In the genomic region with DNA sequence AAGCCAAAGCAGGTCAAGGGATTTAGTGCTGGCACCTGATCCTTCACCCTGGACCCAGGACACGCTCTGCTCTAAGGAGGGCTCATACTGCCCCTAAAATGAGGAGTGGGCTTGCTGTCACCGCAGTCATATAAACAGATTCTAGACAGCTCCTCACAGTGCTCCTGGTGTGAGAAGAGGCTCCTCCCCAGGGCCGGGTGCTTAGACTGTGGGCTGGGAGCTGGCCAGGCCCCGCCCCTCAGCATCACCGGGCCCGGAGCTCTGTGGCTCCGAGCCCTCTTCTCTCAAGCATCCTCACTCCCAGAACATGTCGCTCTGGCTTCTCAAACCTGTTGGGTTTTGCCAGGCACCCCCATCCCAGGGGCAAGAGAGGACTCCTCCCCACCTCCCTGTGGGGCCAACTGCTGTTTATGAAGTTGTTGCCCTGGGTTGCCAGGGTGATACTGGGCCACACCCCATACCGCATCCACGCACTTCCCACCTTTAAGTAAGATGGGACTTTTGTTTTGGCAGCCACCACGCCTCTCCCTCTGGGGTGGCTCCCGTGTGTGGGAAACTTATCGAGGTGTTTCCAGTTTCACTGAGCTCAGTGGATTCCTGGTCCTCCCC, we compare ENCODE assay signal across 8 mouse cellular contexts.
DNase-seq lines count a peak whose midpoint lies in the region; ATAC-seq and TF ChIP-seq lines count a peak whose summit lies in the region.
"Had no signal": no experiment of that assay in that cellular context is flagged by ENCODE, and none has a peak within 500 bp of the region (broad histone marks: within the 10 kb centered on the region; RNA-seq: fewer than 3 reads in every experiment).

No protein-coding gene starts in this region.

- H3K9me3 ChIP-seq in lung, embryonic 14.5 days (ENCODE audit: low read depth, low read length), result no peaks in the 10 kb centered on the region
- H3K9me3 ChIP-seq in forebrain, embryonic 13.5 days (replicated peaks), result no peaks in the 10 kb centered on the region

- H3K4me1 ChIP-seq in lung, embryonic 14.5 days (ENCODE audit: insufficient read depth), result peaks cover 20% of the 10 kb centered on the region
- H3K4me1 ChIP-seq in lung, adult 2 months (ENCODE audit: control insufficient read depth, insufficient read depth, low read length), result no peaks in the 10 kb centered on the region
- peaks cover 60% of the 10 kb centered on the region for H3K4me1 ChIP-seq in forebrain, embryonic 13.5 days

- peak; percentile 64 for DNase-seq in lung, embryonic 14.5 days
- DNase-seq in lung, adult 2 months, result no peak
- peak; percentile 49 for DNase-seq in ZHBTc4 (ENCODE audit: low read depth, low spot score)
- peak; percentile 17 for DNase-seq in lung, postnatal 36 days
- no peak for DNase-seq in cerebellum, postnatal 10 days
- DNase-seq: cerebellum, postnatal 25 days had no signal

- no peak for TF ChIP-seq CTCF in lung, embryonic 14.5 days (IDR thresholded peaks at IDR 0.05; ENCODE audit: low read depth)
- TF ChIP-seq CTCF in lung, adult 2 months (IDR thresholded peaks at IDR 0.05; ENCODE audit: insufficient read depth, low read length), result no peak

- WGBS in lung, embryonic 14.5 days, result 13% methylated on average over 13 of the region's 13 CpGs
- 23% methylated on average over 13 of the region's 13 CpGs for WGBS in lung, adult 2 months
- WGBS in forebrain, embryonic 13.5 days, result 16% methylated on average over 13 of the region's 13 CpGs

- TF ChIP-seq POLR2A in lung, adult 2 months (IDR thresholded peaks at IDR 0.05; ENCODE audit: borderline replicate concordance, extremely low read depth, low read depth, low read length), result no peak

- no peak overlapping the region for H3K27ac ChIP-seq in lung, embryonic 14.5 days (ENCODE audit: low read depth)
- H3K27ac ChIP-seq in forebrain, embryonic 13.5 days, result no peak overlapping the region

- no peaks in the 10 kb centered on the region for H3K36me3 ChIP-seq in lung, embryonic 14.5 days (ENCODE audit: insufficient read depth)
- H3K36me3 ChIP-seq in forebrain, embryonic 13.5 days (ENCODE audit: poor library complexity, severe bottlenecking), result no peaks in the 10 kb centered on the region

- no peak overlapping the region for H3K4me3 ChIP-seq in lung, embryonic 14.5 days (ENCODE audit: low read depth, low read length)
- no peak overlapping the region for H3K4me3 ChIP-seq in lung, adult 2 months (replicated peaks; ENCODE audit: extremely low read depth, low read depth, low read length)
- no peak overlapping the region for H3K4me3 ChIP-seq in forebrain, embryonic 13.5 days

- ATAC-seq in lung, embryonic 14.5 days (ENCODE audit: insufficient read depth), result peak; percentile 30; the same call in 1 of the 2 replicates
- ATAC-seq in forebrain, embryonic 13.5 days, result peak; percentile 68; the same call in 1 of the 2 replicates
- ATAC-seq in activated CD4-positive, CD25-positive, alpha-beta regulatory T cell, adult 4 months, result no peak

- no peak overlapping the region for H3K9ac ChIP-seq in lung, embryonic 14.5 days
- H3K9ac ChIP-seq in forebrain, embryonic 13.5 days, result no peak overlapping the region

- no peak overlapping the region for H3K4me2 ChIP-seq in lung, embryonic 14.5 days
- H3K4me2 ChIP-seq in forebrain, embryonic 13.5 days, result no peak overlapping the region

- H3K27me3 ChIP-seq in lung, embryonic 14.5 days (ENCODE audit: insufficient read depth, low read length), result no peaks in the 10 kb centered on the region
- no peaks in the 10 kb centered on the region for H3K27me3 ChIP-seq in forebrain, embryonic 13.5 days

Comparison
In these comparisons a context has a peak if more than half of its experiments do, and no peak if none do; other contexts are left out.
1. DNase-seq: peak in lung, embryonic 14.5 days (single experiment), ZHBTc4 (single experiment) and lung, postnatal 36 days (single experiment); none in lung, adult 2 months (single experiment) and cerebellum, postnatal 10 days (0 of 2).